Mouse (Mus musculus) lung, embryonic 16.5 days (tissue): ENCODE results near the gene Kdm1b. TPM values are rescaled to one million over a fixed set of nuclear protein-coding genes. Genes with fewer than 3 reads are reported as not detected.
A peak's percentile ranks its signal among the peaks of the same experiment; 100 is the strongest.

Experiments used
- ATAC-seq: fragments of 200-750 bp; cut with Nextera tagmentation; 2 replicates; pipeline ENCODE4 v1.8.0; 2017; ENCODE audit warnings: low read depth, mild to moderate bottlenecking, moderate library complexity
- H3K27ac ChIP-seq: fragments of 300-500 bp; sonication (generic); 2 replicates; pipeline ENCODE4 v1.5.1; 2014; ENCODE audit warnings: mild to moderate bottlenecking, control low read depth, low read length
- H3K27me3 ChIP-seq: fragments of 300-500 bp; sonication (generic); 2 replicates; pipeline ENCODE4 v1.6.1; 2014; ENCODE audit warnings: low read depth, low read length, mixed read lengths; ENCODE audit not compliant: control insufficient read depth, insufficient read depth
- H3K36me3 ChIP-seq: fragments of 300-500 bp; sonication (generic); 2 replicates; pipeline ENCODE4 v1.6.1; 2014; ENCODE audit warnings: low read length; ENCODE audit not compliant: control insufficient read depth, insufficient read depth
- H3K4me1 ChIP-seq: fragments of 300-500 bp; sonication (generic); replicated peaks from 2 replicates; pipeline ENCODE4 v1.6.1; 2014; ENCODE audit warnings: low read length, mixed read lengths; ENCODE audit not compliant: control insufficient read depth, insufficient read depth
- H3K4me2 ChIP-seq: fragments of 300-500 bp; sonication (generic); 2 replicates; pipeline ENCODE4 v1.6.1; 2014; ENCODE audit warnings: low read depth, low read length, control low read depth
- H3K4me3 ChIP-seq: fragments of 300-500 bp; sonication (generic); 2 replicates; pipeline ENCODE4 v1.5.1; 2014; ENCODE audit warnings: mild to moderate bottlenecking, low read length, control low read depth
- H3K9ac ChIP-seq: fragments of 300-500 bp; sonication (generic); 2 replicates; pipeline ENCODE4 v1.6.1; 2014; ENCODE audit warnings: low read length, control low read depth
- H3K9me3 ChIP-seq: fragments of 300-500 bp; sonication (generic); 2 replicates; pipeline ENCODE4 v1.6.1; 2016; ENCODE audit warnings: low read length; ENCODE audit not compliant: control insufficient read depth
- WGBS: fragments of 180-500 bp; shearing (Covaris S2); extraction: QIAGEN DNeasy Blood & Tissue Kit; methylation state at CpG from one replicate; pipeline ENCODE4 v1.1.7; 2014; 5-methylcytosine and 5-hydroxymethylcytosine counted together
- polyA plus RNA-seq: library from polyadenylated mRNA; unstranded; fragments of >200 nt; fragmentation: Nextera tagmentation; extraction: Ambion mirVana; gene quantifications from 2 replicates; pipeline ENCODE4 v1.2.1, GENCODE M21; 2015

Gene Kdm1b
- polyA plus RNA-seq, 1 experiment from 2014 or later, result 10.7 TPM

DNA sequence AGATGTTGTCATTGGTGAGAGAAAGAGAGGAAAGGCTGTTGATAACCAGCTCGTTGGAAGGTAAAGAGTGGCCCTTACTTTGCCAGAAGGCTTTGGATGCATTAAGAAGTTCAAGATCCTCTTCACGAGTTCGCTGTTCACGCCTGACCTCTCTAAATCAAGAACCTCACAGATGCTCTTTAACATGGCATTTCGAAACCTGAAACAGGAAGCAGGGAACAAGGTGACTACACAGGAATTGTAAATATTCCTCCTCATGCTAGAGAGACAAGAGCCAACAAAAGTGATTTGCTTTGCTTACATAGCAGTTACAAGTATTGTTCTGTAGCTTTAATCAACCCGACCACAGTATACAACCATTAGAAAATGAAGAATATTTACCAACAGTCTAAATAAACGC, 56.0 kb downstream of the Kdm1b start:
- ATAC-seq, result no peak
- Histone ChIP-seq H3K27me3 (no peaks in the 10 kb centered on the region), H3K4me1 (peaks cover 12% of the 10 kb centered on the region), H3K9ac (no peak overlapping the region), H3K4me2 (no peak overlapping the region), H3K27ac (no peak overlapping the region), H3K4me3 (no peak overlapping the region), H3K36me3 (peaks cover 23% of the 10 kb centered on the region), H3K9me3 (no peaks in the 10 kb centered on the region)
- WGBS, result 59% methylated on average over 7 of the region's 7 CpGs

DNA sequence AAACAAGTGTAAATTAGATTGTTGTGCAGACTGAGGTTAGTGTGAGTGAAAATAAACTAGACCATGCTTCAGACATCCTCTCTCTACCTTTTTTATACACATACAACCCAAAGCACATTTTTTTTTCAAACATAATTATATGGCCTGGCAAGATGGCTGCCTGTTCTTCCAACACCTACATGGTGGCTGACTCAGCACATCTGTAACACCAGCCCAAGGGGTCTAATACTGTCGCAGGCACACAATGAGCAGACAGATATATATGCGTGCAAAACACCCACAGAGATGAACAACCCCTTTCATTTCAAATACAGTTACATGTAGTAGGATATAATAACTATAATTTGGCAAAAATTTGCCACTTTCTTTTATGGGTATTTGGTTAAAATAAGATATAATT, 57.3 kb downstream of the Kdm1b start:
- Histone ChIP-seq H3K27ac (no peak overlapping the region), H3K27me3 (no peaks in the 10 kb centered on the region), H3K4me3 (no peak overlapping the region), H3K4me2 (no peak overlapping the region), H3K9me3 (no peaks in the 10 kb centered on the region), H3K9ac (no peak overlapping the region), H3K4me1 (peaks cover 14% of the 10 kb centered on the region), H3K36me3 (peaks cover 15% of the 10 kb centered on the region)
- ATAC-seq, result no peak
- 85% methylated on average over 2 of the region's 2 CpGs for WGBS

DNA sequence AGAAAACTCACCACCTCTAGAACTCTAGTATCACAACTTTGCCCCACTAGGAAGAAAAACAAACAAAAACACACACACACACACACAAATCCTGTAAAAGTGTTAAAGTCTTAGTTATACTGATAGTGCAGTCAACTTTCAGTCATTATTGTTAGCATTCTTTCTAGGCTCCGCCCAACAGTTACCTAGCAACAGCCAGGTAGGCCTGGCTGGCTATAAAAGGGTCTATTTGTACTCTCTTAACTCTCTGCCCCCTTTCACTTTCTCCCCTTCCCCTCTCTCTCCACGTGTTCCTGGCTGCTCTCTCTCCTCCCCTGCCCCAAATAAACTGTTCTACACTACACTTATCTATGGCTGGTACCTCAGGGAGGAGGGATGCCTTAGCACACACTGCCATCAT, 60.8 kb downstream of the Kdm1b start:
- peak overlapping the region; percentile 32 for H3K9ac ChIP-seq
- H3K4me2 ChIP-seq, result peak overlapping the region; percentile 88
- peaks cover 18% of the 10 kb centered on the region for H3K4me1 ChIP-seq
- H3K27ac ChIP-seq, result no peak overlapping the region
- ATAC-seq, result no peak
- H3K9me3 ChIP-seq, result no peaks in the 10 kb centered on the region
- H3K27me3 ChIP-seq, result no peaks in the 10 kb centered on the region
- H3K36me3 ChIP-seq, result peaks cover 8% of the 10 kb centered on the region; the same call in 1 of the 2 replicates
- WGBS, result 19% methylated on average over 2 of the region's 2 CpGs
- peak overlapping the region; percentile 70 for H3K4me3 ChIP-seq

DNA sequence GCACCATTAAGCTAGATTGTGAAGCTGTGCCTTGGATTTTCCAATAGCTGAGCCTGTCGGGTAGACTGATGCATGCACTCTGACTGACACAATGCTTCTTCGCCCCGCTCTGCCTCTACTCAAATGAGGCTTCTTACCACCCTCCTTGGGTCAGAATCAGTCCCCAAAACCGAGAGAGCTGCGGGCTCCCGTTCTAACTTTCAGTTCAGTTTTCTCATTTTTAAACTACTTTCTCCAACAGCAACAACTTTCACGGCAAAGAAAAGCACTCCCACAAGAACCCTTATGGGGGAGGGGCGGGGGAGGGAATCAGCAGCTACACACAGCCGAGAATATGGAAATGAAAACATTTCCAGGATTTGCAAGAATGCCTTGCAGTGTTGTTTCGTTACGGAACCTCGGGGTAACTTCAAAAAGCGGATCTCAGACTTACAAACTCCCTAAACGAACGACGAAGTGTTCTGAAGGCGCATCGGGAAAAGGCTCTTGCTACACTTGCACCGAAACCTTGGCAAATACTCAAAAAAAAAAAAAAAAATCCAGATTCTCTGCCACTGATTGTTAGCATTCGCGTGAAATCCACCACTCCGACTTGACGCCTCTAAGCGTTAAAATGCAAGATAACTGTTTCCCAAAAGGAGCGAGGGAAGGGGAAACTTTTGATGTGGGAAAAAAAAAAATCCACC, 61.7 kb downstream of the Kdm1b start:
- ATAC-seq, result no peak
- Histone ChIP-seq H3K9ac (peak overlapping the region; percentile 95), H3K27me3 (no peaks in the 10 kb centered on the region), H3K36me3 (peaks cover 5% of the 10 kb centered on the region; the same call in 1 of the 2 replicates), H3K4me2 (peak overlapping the region; percentile 88), H3K9me3 (no peaks in the 10 kb centered on the region), H3K4me3 (peak overlapping the region; percentile 70), H3K4me1 (peaks cover 18% of the 10 kb centered on the region), H3K27ac (peak overlapping the region; percentile 100)
- WGBS, result under 1% methylated on average over 25 of the region's 25 CpGs

DNA sequence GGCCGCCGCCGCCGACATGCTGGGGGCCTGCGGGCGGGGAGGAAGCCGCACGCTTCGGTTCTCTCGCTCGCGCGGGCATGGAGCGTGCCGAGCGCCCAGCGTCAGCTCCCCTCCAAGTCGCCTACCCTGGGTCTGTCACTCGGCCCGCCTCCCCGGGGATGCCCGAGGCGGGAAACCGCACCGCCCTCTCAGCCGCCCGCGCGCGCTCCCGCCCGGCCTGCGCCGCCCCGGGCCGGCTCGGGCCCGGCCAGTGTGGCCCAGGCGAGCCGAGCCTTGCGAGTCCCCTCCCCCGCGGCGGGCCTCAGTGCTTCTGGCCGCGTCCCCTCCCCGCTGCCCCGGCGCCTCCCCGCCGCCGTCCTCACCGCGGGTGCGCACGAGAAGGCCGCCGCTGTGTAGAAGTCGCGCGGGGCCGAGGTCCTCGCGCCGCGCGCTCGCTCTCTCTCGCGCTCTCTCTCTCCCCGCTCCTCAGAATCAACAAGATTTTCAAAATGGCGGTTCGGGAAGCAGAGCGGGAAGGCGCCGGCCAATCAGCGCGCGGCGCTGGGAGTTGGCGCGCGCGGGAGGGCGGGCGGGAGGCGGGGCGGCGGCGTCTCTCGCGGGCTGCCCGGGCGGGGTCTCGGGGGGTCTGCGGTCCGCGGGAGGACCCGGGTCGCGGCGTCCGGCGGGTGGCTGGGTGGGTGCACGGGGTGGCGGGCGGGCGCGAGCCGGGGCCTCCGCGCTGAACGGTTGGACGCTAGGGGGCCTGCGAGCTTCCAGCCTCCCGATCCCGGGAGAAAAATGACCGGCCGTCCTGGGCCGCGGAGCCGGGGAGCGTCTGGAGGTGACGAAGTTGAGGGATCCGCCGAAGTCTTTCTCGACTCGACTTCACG, 62.6 kb downstream of the Kdm1b start, which contains the start of gene Dek:
TSS of gene Dek (minus strand) at position 491 of the 869 bp plus-strand sequence.
- WGBS, result under 1% methylated on average over 70 of the region's 129 CpGs
- peaks cover 18% of the 10 kb centered on the region for H3K4me1 ChIP-seq

DNA sequence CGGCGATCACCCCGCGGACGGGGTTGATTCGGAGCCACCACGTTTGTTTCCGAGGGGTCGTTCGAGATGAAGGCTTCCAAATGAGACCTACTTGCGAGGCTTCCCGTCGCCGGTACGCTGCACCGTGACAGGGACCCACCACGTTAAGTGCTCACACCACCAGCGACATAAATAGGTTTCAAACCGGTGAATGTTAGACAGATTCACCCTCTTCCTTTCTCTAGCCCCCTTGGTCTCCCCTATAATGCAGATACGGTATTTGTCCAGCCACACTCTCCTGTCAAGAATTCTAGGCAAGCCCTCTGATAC, 63.2 kb downstream of the Kdm1b start:
- Histone ChIP-seq H3K4me1 (peaks cover 18% of the 10 kb centered on the region), H3K36me3 (no peaks in the 10 kb centered on the region), H3K27ac (peak overlapping the region; percentile 100), H3K4me2 (peak overlapping the region; percentile 88), H3K27me3 (no peaks in the 10 kb centered on the region), H3K4me3 (peak overlapping the region; percentile 70), H3K9ac (peak overlapping the region; percentile 95), H3K9me3 (no peaks in the 10 kb centered on the region)
- WGBS, result 0% methylated on average over 20 of the region's 20 CpGs
- ATAC-seq, result peak; percentile 5

More for the DNA sequence above, 62.6 kb downstream of the Kdm1b start, which contains the start of gene Dek:
- 0 out of 2 replicates have a peak, but pooled peaks cover 3% of the 10 kb centered on the region for H3K36me3 ChIP-seq
- H3K4me2 ChIP-seq, result peak within 1 kb of the TSS; percentile 88
- H3K27me3 ChIP-seq, result no peaks in the 10 kb centered on the region
- no peaks in the 10 kb centered on the region for H3K9me3 ChIP-seq
- ATAC-seq, result peak; percentile 93
- H3K9ac ChIP-seq, result peak within 1 kb of the TSS; percentile 95
- H3K27ac ChIP-seq, result peak within 1 kb of the TSS; percentile 100
- peak within 1 kb of the TSS; percentile 70 for H3K4me3 ChIP-seq

DNA sequence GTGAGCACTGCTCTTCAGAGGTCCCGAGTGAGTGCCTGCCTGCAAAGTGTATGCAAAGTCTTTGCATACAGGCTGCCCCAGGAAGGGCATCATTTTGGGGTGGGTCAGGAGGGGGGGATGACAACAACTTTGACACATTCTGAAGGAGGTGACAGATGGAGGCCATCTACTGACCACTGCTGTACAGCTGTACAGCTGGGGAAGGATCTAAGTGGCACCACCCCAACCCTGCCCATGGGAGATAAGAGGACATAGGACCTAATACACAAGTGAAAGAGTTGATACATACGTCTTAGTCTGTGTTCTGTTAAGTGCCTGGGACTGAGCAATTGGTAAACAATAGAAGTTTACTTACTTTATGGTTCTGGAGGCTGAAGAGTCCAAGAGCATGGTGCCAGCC, 65.9 kb downstream of the Kdm1b start:
- H3K9ac ChIP-seq, result no peak overlapping the region
- peaks cover 11% of the 10 kb centered on the region for H3K4me1 ChIP-seq
- H3K4me3 ChIP-seq, result no peak overlapping the region
- WGBS, result 40% methylated on average over 2 of the region's 2 CpGs
- no peaks in the 10 kb centered on the region for H3K36me3 ChIP-seq
- H3K27me3 ChIP-seq, result no peaks in the 10 kb centered on the region
- no peak overlapping the region for H3K4me2 ChIP-seq
- no peak overlapping the region for H3K27ac ChIP-seq
- H3K9me3 ChIP-seq, result no peaks in the 10 kb centered on the region
- no peak for ATAC-seq

DNA sequence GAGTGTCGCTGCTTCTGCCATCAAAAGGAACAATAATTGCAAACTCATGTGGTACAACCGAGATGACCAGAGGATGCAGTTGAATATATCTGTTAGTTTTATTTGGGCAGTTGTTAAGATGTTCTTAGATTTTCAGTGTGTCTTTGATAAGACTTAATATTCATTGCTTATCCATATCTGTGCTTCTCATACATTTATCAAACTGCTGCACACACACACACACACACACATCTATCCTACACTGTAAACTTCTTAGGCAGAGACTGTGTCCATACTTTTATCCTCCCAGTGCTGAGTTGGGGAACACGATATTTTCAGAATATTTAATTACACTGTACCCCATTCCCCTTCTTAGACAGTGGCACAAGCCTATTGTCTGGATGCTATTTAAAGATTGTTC, 67.9 kb downstream of the Kdm1b start:
- Histone ChIP-seq H3K4me1 (peaks cover 9% of the 10 kb centered on the region), H3K4me3 (no peak overlapping the region), H3K36me3 (no peaks in the 10 kb centered on the region), H3K9ac (no peak overlapping the region), H3K4me2 (no peak overlapping the region), H3K27ac (no peak overlapping the region), H3K9me3 (no peaks in the 10 kb centered on the region), H3K27me3 (no peaks in the 10 kb centered on the region)
- ATAC-seq, result no peak
- WGBS, result 77% methylated on average over 3 of the region's 3 CpGs

DNA sequence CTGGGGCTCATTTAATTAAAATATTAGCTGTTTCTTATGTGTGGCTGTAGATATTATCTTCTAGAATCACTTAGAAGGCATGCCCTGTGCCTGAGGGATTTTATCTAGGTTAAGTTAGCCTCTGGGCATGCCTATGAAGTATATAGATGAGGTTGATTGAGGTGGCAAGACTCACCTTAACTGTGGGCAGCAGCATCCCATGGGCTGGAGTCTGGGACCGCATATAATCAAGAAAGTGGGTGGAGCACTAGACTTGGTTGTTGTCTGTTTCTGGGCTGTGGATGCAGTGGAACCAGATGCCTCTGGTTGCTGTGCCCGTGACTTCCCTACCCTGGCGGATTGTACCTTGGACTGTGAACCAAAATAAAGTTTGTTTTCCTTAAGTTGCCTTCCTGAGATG, 68.8 kb downstream of the Kdm1b start:
- WGBS, result 85% methylated on average over 3 of the region's 3 CpGs
- no peak for ATAC-seq

More for the DNA sequence above, 68.8 kb downstream of the Kdm1b start:
- Histone ChIP-seq H3K4me2 (no peak overlapping the region), H3K9me3 (no peaks in the 10 kb centered on the region), H3K4me1 (peaks cover 7% of the 10 kb centered on the region), H3K9ac (no peak overlapping the region), H3K36me3 (no peaks in the 10 kb centered on the region), H3K27ac (no peak overlapping the region), H3K27me3 (no peaks in the 10 kb centered on the region), H3K4me3 (no peak overlapping the region)
